Mouse (Mus musculus) liver, embryonic 16.5 days (tissue): Measurements from ENCODE around the gene Ube2e2. TPM values are rescaled to one million over a fixed set of nuclear protein-coding genes. Genes with fewer than 3 reads are reported as not detected.

ENCODE experiments used
- ATAC-seq: fragments of 200-750 bp; cut with Nextera tagmentation; 2 replicates; pipeline ENCODE4 v1.8.0; 2017; ENCODE audit warnings: low read depth, mild to moderate bottlenecking, moderate number of reproducible peaks, moderate library complexity
- H3K27ac ChIP-seq: fragments of 300-500 bp; sonication (generic); 2 replicates; pipeline ENCODE4 v1.5.1; 2014; ENCODE audit warnings: mild to moderate bottlenecking, low read length
- H3K27me3 ChIP-seq: fragments of 300-500 bp; sonication (generic); 2 replicates; pipeline ENCODE4 v1.6.1; 2014; ENCODE audit warnings: low read depth, low read length, mixed read lengths; ENCODE audit not compliant: control insufficient read depth, insufficient read depth
- H3K36me3 ChIP-seq: fragments of 300-500 bp; sonication (generic); 2 replicates; pipeline ENCODE4 v1.6.1; 2014; ENCODE audit warnings: mild to moderate bottlenecking; ENCODE audit not compliant: control insufficient read depth, insufficient read depth
- H3K4me1 ChIP-seq: fragments of 300-500 bp; sonication (generic); 2 replicates; pipeline ENCODE4 v1.6.1; 2014; ENCODE audit warnings: low read depth, low read length, mixed read lengths; ENCODE audit not compliant: control insufficient read depth
- H3K4me2 ChIP-seq: fragments of 300-500 bp; sonication (generic); 2 replicates; pipeline ENCODE4 v1.6.1; 2014; ENCODE audit warnings: low read depth, low read length, mixed read lengths
- H3K4me3 ChIP-seq: fragments of 300-500 bp; sonication (generic); 2 replicates; pipeline ENCODE4 v1.5.1; 2014; ENCODE audit warnings: low read depth, mild to moderate bottlenecking, low read length
- H3K9ac ChIP-seq: fragments of 300-500 bp; sonication (generic); 2 replicates; pipeline ENCODE4 v1.6.1; 2014; ENCODE audit warnings: low read depth, low read length
- H3K9me3 ChIP-seq: fragments of 300-500 bp; sonication (generic); replicated peaks from 2 replicates; pipeline ENCODE4 v1.6.1; 2016; ENCODE audit warnings: low read length; ENCODE audit not compliant: control insufficient read depth
- WGBS: fragments of 180-500 bp; shearing (Covaris S2); extraction: QIAGEN DNeasy Blood & Tissue Kit; methylation state at CpG from one replicate; pipeline ENCODE4 v1.1.7; 2014; ENCODE audit not compliant: insufficient replicate concordance; 5-methylcytosine and 5-hydroxymethylcytosine counted together
- polyA plus RNA-seq: library from polyadenylated mRNA; unstranded; fragments of >200 nt; fragmentation: Nextera tagmentation; extraction: Ambion mirVana; gene quantifications from 2 replicates; pipeline ENCODE4 v1.2.1, GENCODE M21; 2015

Gene Ube2e2
- polyA plus RNA-seq, 1 experiment from 2014 or later: 5.8 TPM

- no peak overlapping the region for H3K27ac ChIP-seq
- H3K4me3 ChIP-seq: no peak overlapping the region
- H3K36me3 ChIP-seq: no peaks in the 10 kb centered on the region
- H3K9ac ChIP-seq: no peak overlapping the region
- 16% methylated on average over 1 of the region's 1 CpGs for WGBS
- H3K27me3 ChIP-seq: no peaks in the 10 kb centered on the region
- no peak overlapping the region for H3K4me2 ChIP-seq
- no peak for ATAC-seq
- H3K4me1 ChIP-seq: no peaks in the 10 kb centered on the region
- H3K9me3 ChIP-seq: peaks cover 2% of the 10 kb centered on the region
These were observed 228.6 kb downstream of the Ube2e2 start for GRCm38 (mm10) chr14:18665267-18666024.

- Histone ChIP-seq H3K4me1 (no peaks in the 10 kb centered on the region), H3K27me3 (no peaks in the 10 kb centered on the region), H3K4me2 (no peak overlapping the region), H3K9me3 (peaks cover 2% of the 10 kb centered on the region), H3K36me3 (no peaks in the 10 kb centered on the region), H3K9ac (no peak overlapping the region), H3K27ac (no peak overlapping the region), H3K4me3 (no peak overlapping the region)
- 67% methylated on average over 2 of the region's 2 CpGs for WGBS
- ATAC-seq: no peak
These were observed 230.4 kb downstream of the Ube2e2 start for GRCm38 (mm10) chr14:18663666-18664065.

GRCm38 (mm10) chr14:18657777-18658753 lies 236.0 kb downstream of the Ube2e2 start:
- WGBS: 46% methylated on average over 4 of the region's 4 CpGs
- Histone ChIP-seq H3K9me3 (peaks cover 2% of the 10 kb centered on the region), H3K36me3 (no peaks in the 10 kb centered on the region), H3K9ac (no peak overlapping the region), H3K4me1 (no peaks in the 10 kb centered on the region), H3K27ac (no peak overlapping the region), H3K4me3 (no peak overlapping the region), H3K4me2 (no peak overlapping the region), H3K27me3 (no peaks in the 10 kb centered on the region)
- no peak for ATAC-seq

DNA sequence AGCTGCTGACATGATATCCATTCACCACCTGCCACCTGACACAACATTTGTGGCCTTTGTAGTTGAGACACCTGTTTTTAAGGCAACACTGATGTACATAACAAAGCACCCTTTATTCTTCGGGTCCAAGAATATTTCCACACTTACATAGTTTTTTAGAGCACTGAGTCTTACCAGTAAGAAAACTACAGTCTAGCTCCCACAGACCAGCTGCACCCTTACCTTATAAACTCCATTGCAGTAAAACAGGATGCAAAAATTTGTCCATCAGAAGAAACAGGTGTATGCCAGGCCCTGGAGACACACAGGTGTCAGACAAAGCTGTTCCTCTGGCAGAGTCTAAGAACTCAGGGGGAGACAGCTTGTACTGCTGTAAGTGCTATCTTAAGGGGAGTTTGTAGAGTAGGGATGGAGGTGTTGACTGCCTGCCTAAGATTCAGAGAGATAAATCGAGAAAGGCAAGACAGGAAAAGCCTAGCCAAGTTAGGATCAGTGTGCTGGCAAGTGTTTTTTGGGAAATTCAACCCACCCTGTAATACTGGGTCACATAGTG lies 244.9 kb downstream of the Ube2e2 start:
- Histone ChIP-seq H3K36me3 (no peaks in the 10 kb centered on the region), H3K4me2 (no peak overlapping the region), H3K27ac (no peak overlapping the region), H3K9me3 (no peaks in the 10 kb centered on the region), H3K4me1 (no peaks in the 10 kb centered on the region), H3K9ac (no peak overlapping the region), H3K4me3 (no peak overlapping the region), H3K27me3 (no peaks in the 10 kb centered on the region)
- no peak for ATAC-seq
- WGBS: 48% methylated on average over 2 of the region's 2 CpGs

- H3K4me1 ChIP-seq: no peaks in the 10 kb centered on the region
- 73% methylated on average over 4 of the region's 4 CpGs for WGBS
- H3K4me3 ChIP-seq: no peak overlapping the region
- no peak overlapping the region for H3K9ac ChIP-seq
- ATAC-seq: no peak
- H3K4me2 ChIP-seq: no peak overlapping the region
- no peaks in the 10 kb centered on the region for H3K36me3 ChIP-seq
- H3K9me3 ChIP-seq: no peaks in the 10 kb centered on the region
- no peak overlapping the region for H3K27ac ChIP-seq
- no peaks in the 10 kb centered on the region for H3K27me3 ChIP-seq
These were observed 252.4 kb downstream of the Ube2e2 start for GRCm38 (mm10) chr14:18641656-18642055.

- Histone ChIP-seq H3K9me3 (no peaks in the 10 kb centered on the region), H3K4me1 (no peaks in the 10 kb centered on the region), H3K27me3 (no peaks in the 10 kb centered on the region), H3K4me3 (no peak overlapping the region), H3K27ac (no peak overlapping the region), H3K36me3 (no peaks in the 10 kb centered on the region), H3K9ac (no peak overlapping the region), H3K4me2 (no peak overlapping the region)
- 46% methylated on average over 2 of the region's 2 CpGs for WGBS
- ATAC-seq: no peak
These were observed 255.2 kb downstream of the Ube2e2 start for GRCm38 (mm10) chr14:18638753-18639456.

- Histone ChIP-seq H3K9me3 (no peaks in the 10 kb centered on the region), H3K36me3 (no peaks in the 10 kb centered on the region), H3K27me3 (no peaks in the 10 kb centered on the region), H3K27ac (no peak overlapping the region), H3K4me2 (no peak overlapping the region), H3K4me1 (no peaks in the 10 kb centered on the region), H3K4me3 (no peak overlapping the region), H3K9ac (no peak overlapping the region)
- WGBS: 46% methylated on average over 1 of the region's 1 CpGs
- ATAC-seq: no peak
These were observed 256.3 kb downstream of the Ube2e2 start for GRCm38 (mm10) chr14:18637739-18638138.

- WGBS: 43% methylated on average over 1 of the region's 1 CpGs
These were observed 265.9 kb downstream of the Ube2e2 start for GRCm38 (mm10) chr14:18628170-18628569.

More at GRCm38 (mm10) chr14:18628170-18628569, 265.9 kb downstream of the Ube2e2 start:
- Histone ChIP-seq H3K27me3 (no peaks in the 10 kb centered on the region), H3K9ac (no peak overlapping the region), H3K4me1 (no peaks in the 10 kb centered on the region), H3K27ac (no peak overlapping the region), H3K4me2 (no peak overlapping the region), H3K9me3 (no peaks in the 10 kb centered on the region), H3K36me3 (no peaks in the 10 kb centered on the region), H3K4me3 (no peak overlapping the region)
- ATAC-seq: no peak
